Mouse (Mus musculus): Measurements from ENCODE around the gene Celsr3. TPM values are rescaled to one million over a fixed set of nuclear protein-coding genes. Genes with fewer than 3 reads are reported as not detected.

The Celsr3 gene
- total and polyA plus RNA-seq, 2 experiments from 2014 or later, result 5.8 to 86.4 TPM

- no peak for TF ChIP-seq CTCF (IDR thresholded peaks at IDR 0.05; ENCODE audit: low read depth)
- H3K36me3 ChIP-seq (ENCODE audit: insufficient read depth, low read length), result peaks cover 52% of the 10 kb centered on the region
- DNase-seq (ENCODE audit: low spot score) (no peak), ATAC-seq (no peak)
- no peak overlapping the region for H3K9ac ChIP-seq (replicated peaks; ENCODE audit: low read length)
- no peak overlapping the region for H3K27ac ChIP-seq
- no peak overlapping the region for H3K4me3 ChIP-seq (ENCODE audit: low read length)
- H3K9me3 ChIP-seq (ENCODE audit: low read length), result no peaks in the 10 kb centered on the region
- no peaks in the 10 kb centered on the region for H3K27me3 ChIP-seq (ENCODE audit: insufficient read depth, low read length)
- H3K4me1 ChIP-seq (ENCODE audit: insufficient read depth, low read length), result peaks cover 12% of the 10 kb centered on the region
- 88% methylated on average over 8 of the region's 8 CpGs for WGBS
- H3K4me2 ChIP-seq (ENCODE audit: low read depth, low read length), result no peak overlapping the region
Observed at GRCm38 (mm10) chr9:108805768-108806167, 20.4 kb upstream of the Celsr3 start.

- Histone ChIP-seq H3K4me1 (ENCODE audit: insufficient read depth, low read length) (peaks cover 12% of the 10 kb centered on the region), H3K4me2 (ENCODE audit: low read depth, low read length) (no peak overlapping the region), H3K4me3 (ENCODE audit: low read length) (no peak overlapping the region), H3K9ac (replicated peaks; ENCODE audit: low read length) (no peak overlapping the region), H3K27ac (no peak overlapping the region), H3K27me3 (ENCODE audit: insufficient read depth, low read length) (no peaks in the 10 kb centered on the region), H3K36me3 (ENCODE audit: insufficient read depth, low read length) (peaks cover 49% of the 10 kb centered on the region), H3K9me3 (ENCODE audit: low read length) (no peaks in the 10 kb centered on the region)
- ATAC-seq (no peak), DNase-seq (ENCODE audit: low spot score) (no peak)
- TF ChIP-seq CTCF (IDR thresholded peaks at IDR 0.05; ENCODE audit: low read depth), result no peak
Observed at GRCm38 (mm10) chr9:108806379-108806778, 19.7 kb upstream of the Celsr3 start.

GRCm38 (mm10) chr9:108806831-108807230, 19.3 kb upstream of the Celsr3 start:
- Histone ChIP-seq H3K9ac (replicated peaks; ENCODE audit: low read length) (no peak overlapping the region), H3K4me1 (ENCODE audit: insufficient read depth, low read length) (peaks cover 12% of the 10 kb centered on the region), H3K27me3 (ENCODE audit: insufficient read depth, low read length) (no peaks in the 10 kb centered on the region), H3K36me3 (ENCODE audit: insufficient read depth, low read length) (peaks cover 49% of the 10 kb centered on the region), H3K9me3 (ENCODE audit: low read length) (no peaks in the 10 kb centered on the region), H3K4me2 (ENCODE audit: low read depth, low read length) (no peak overlapping the region), H3K27ac (peak overlapping the region; percentile 41; the same call in 1 of the 2 replicates), H3K4me3 (ENCODE audit: low read length) (no peak overlapping the region)
- 79% methylated on average over 1 of the region's 1 CpGs for WGBS
- DNase-seq (ENCODE audit: low spot score) (no peak), ATAC-seq (no peak)
- TF ChIP-seq CTCF (IDR thresholded peaks at IDR 0.05; ENCODE audit: low read depth), result no peak

- H3K4me3 ChIP-seq (ENCODE audit: low read length), result no peak overlapping the region
- peaks cover 12% of the 10 kb centered on the region for H3K4me1 ChIP-seq (ENCODE audit: insufficient read depth, low read length)
- no peaks in the 10 kb centered on the region for H3K9me3 ChIP-seq (ENCODE audit: low read length)
- peaks cover 48% of the 10 kb centered on the region for H3K36me3 ChIP-seq (ENCODE audit: insufficient read depth, low read length)
- no peak for TF ChIP-seq CTCF (IDR thresholded peaks at IDR 0.05; ENCODE audit: low read depth)
- H3K9ac ChIP-seq (replicated peaks; ENCODE audit: low read length), result no peak overlapping the region
- 0 out of 2 replicates have a peak overlapping the region, but pooled peaks have one; percentile 41 for H3K27ac ChIP-seq
- H3K4me2 ChIP-seq (ENCODE audit: low read depth, low read length), result peak overlapping the region; percentile 94; the same call in 1 of the 2 replicates
- H3K27me3 ChIP-seq (ENCODE audit: insufficient read depth, low read length), result no peaks in the 10 kb centered on the region
- DNase-seq (ENCODE audit: low spot score), result no peak
- 76% methylated on average over 5 of the region's 5 CpGs for WGBS
- ATAC-seq, result no peak
Observed at GRCm38 (mm10) chr9:108807674-108808073, 18.4 kb upstream of the Celsr3 start.

- H3K27me3 ChIP-seq (ENCODE audit: insufficient read depth, low read length), result no peaks in the 10 kb centered on the region
- DNase-seq (ENCODE audit: low spot score) (peak; percentile 97), ATAC-seq (peak; percentile 90)
- no peaks in the 10 kb centered on the region for H3K9me3 ChIP-seq (ENCODE audit: low read length)
- H3K4me3 ChIP-seq (ENCODE audit: low read length), result peak within 1 kb of the TSS; percentile 68
- TF ChIP-seq CTCF (IDR thresholded peaks at IDR 0.05; ENCODE audit: low read depth), result peak; percentile 77
- peak within 1 kb of the TSS; percentile 78 for H3K9ac ChIP-seq (replicated peaks; ENCODE audit: low read length)
- peaks cover 50% of the 10 kb centered on the region for H3K36me3 ChIP-seq (ENCODE audit: insufficient read depth, low read length)
- H3K4me1 ChIP-seq (ENCODE audit: insufficient read depth, low read length), result peaks cover 12% of the 10 kb centered on the region
- H3K27ac ChIP-seq, result peak within 1 kb of the TSS; percentile 70
- H3K4me2 ChIP-seq (ENCODE audit: low read depth, low read length), result peak within 1 kb of the TSS; percentile 94
- WGBS, result under 1% methylated on average over 59 of the region's 62 CpGs
Observed at GRCm38 (mm10) chr9:108808163-108808665, 17.9 kb upstream of the Celsr3 start, which contains the start of gene Nckipsd. Nckipsd (plus strand) TSS chr9:108808368.

GRCm38 (mm10) chr9:108809188-108809587, 16.9 kb upstream of the Celsr3 start:
- DNase-seq (ENCODE audit: low spot score) (no peak), ATAC-seq (no peak)
- Histone ChIP-seq H3K36me3 (ENCODE audit: insufficient read depth, low read length) (peaks cover 50% of the 10 kb centered on the region), H3K27me3 (ENCODE audit: insufficient read depth, low read length) (no peaks in the 10 kb centered on the region), H3K4me1 (ENCODE audit: insufficient read depth, low read length) (peaks cover 12% of the 10 kb centered on the region), H3K9ac (replicated peaks; ENCODE audit: low read length) (peak overlapping the region; percentile 78; the same call in 1 of the 2 replicates), H3K27ac (no peak overlapping the region), H3K4me2 (ENCODE audit: low read depth, low read length) (peak overlapping the region; percentile 94), H3K4me3 (ENCODE audit: low read length) (peak overlapping the region; percentile 68), H3K9me3 (ENCODE audit: low read length) (no peaks in the 10 kb centered on the region)
- TF ChIP-seq CTCF (IDR thresholded peaks at IDR 0.05; ENCODE audit: low read depth), result no peak
- 71% methylated on average over 5 of the region's 5 CpGs for WGBS

- ATAC-seq, result no peak
- WGBS, result 87% methylated on average over 6 of the region's 6 CpGs
- H3K9ac ChIP-seq (replicated peaks; ENCODE audit: low read length), result peak overlapping the region; percentile 78; the same call in 1 of the 2 replicates
Observed at GRCm38 (mm10) chr9:108809723-108810122, 16.4 kb upstream of the Celsr3 start.

More at GRCm38 (mm10) chr9:108809723-108810122, 16.4 kb upstream of the Celsr3 start:
- H3K4me2 ChIP-seq (ENCODE audit: low read depth, low read length), result peak overlapping the region; percentile 94; the same call in 1 of the 2 replicates
- DNase-seq (ENCODE audit: low spot score), result no peak
- no peak overlapping the region for H3K27ac ChIP-seq
- H3K36me3 ChIP-seq (ENCODE audit: insufficient read depth, low read length), result peaks cover 50% of the 10 kb centered on the region
- no peaks in the 10 kb centered on the region for H3K9me3 ChIP-seq (ENCODE audit: low read length)
- peaks cover 12% of the 10 kb centered on the region for H3K4me1 ChIP-seq (ENCODE audit: insufficient read depth, low read length)
- H3K4me3 ChIP-seq (ENCODE audit: low read length), result no peak overlapping the region
- H3K27me3 ChIP-seq (ENCODE audit: insufficient read depth, low read length), result no peaks in the 10 kb centered on the region
- no peak for TF ChIP-seq CTCF (IDR thresholded peaks at IDR 0.05; ENCODE audit: low read depth)

Measured in hindbrain, postnatal 0 days (tissue).